Mouse (Mus musculus): Measurements from ENCODE around the gene S1pr1.
A peak's percentile ranks its signal among the peaks of the same experiment; 100 is the strongest.

S1pr1 gene

GRCm38 (mm10) chr3:115694168-115694567 lies 20.7 kb downstream of the S1pr1 start:
- TF ChIP-seq GATA4 (IDR thresholded peaks at IDR 0.05; ENCODE audit: insufficient replicate concordance, low read length), result no peak

DNA sequence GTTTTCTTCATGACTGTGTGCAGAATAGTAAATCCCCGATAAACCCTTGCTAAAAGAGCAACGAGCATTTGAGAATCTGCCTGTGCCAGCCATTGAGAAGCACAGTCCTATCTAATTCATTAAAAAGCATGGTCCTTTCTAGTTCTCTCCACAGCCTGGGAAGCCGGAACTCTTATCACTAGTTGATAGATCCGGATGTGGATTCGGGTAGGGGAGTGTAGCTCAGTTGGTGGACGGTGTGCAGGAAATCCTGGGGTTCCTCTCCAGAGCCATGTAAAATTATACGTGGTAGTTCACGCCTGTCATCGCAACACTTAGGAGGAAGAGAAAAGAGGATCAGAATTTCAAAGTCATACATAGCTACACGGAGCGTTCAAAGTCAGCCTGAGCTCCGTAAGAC lies 21.5 kb downstream of the S1pr1 start:
- no peak; the same call in 1 of the 2 replicates for TF ChIP-seq GATA4 (IDR thresholded peaks at IDR 0.05; ENCODE audit: insufficient replicate concordance, low read length)

DNA sequence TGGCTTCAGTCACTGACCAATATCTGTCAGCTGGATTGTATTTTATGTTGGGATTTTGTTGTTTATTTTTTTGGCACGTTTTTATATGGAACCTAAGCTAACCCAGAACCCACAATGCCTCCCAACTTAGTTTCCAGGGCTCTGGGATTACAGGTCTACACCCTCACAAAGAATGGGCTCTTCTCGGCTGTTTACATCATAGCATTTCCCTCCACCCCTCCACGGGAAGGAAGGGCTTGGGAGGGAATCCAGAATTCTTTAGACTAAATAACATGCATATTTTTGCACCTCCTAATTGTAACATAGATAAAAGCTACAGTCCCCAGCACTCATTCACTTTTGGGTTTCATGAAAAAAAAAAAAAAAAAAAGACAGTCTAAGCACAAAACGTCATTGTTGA lies 22.0 kb downstream of the S1pr1 start:
- no peak for TF ChIP-seq GATA4 (IDR thresholded peaks at IDR 0.05; ENCODE audit: insufficient replicate concordance, low read length)

- TF ChIP-seq GATA4 (IDR thresholded peaks at IDR 0.05; ENCODE audit: insufficient replicate concordance, low read length), result no peak
Measured at GRCm38 (mm10) chr3:115692384-115692783, 22.5 kb downstream of the S1pr1 start.

DNA sequence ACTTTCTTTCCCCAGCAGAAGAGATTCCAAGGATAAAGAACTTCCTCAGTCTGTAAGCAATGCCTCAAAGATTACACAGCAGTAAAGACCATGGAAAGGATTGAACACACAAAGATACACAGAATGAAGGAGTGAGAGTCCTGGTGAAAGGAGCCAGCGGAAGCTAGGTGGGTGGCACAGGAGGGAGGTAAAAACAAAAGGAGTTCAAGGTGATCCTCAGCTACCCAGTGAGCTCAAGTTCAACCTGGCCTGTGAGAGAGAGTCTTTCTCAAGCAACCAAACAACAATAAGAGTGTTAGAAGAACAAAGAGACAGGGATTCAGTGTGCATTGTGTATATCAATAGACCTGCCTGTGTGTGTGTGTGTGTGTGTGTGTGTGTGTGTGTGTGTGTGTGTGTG lies 25.0 kb downstream of the S1pr1 start:
- TF ChIP-seq GATA4 (IDR thresholded peaks at IDR 0.05; ENCODE audit: insufficient replicate concordance, low read length), result no peak

DNA sequence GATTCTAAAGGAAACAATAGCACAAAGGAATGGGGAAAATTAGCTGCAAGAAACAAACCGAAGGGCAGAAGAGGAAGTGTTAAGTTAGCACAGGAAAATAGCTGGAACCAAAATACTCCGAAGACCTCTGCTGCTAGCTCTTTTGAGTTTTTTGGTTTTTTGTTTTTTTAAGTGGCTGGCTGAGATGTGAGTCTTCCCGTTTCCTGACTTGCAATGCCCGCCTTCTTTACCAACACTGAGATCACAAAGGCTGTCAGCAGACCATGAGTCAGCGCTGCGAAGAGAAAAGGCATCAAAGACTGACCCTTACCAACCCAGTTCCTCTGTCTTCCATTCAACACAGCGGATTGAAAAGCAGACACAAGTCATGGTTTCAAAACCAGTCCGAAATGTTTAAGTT lies 25.5 kb downstream of the S1pr1 start:
- TF ChIP-seq GATA4 (IDR thresholded peaks at IDR 0.05; ENCODE audit: insufficient replicate concordance, low read length), result no peak

DNA sequence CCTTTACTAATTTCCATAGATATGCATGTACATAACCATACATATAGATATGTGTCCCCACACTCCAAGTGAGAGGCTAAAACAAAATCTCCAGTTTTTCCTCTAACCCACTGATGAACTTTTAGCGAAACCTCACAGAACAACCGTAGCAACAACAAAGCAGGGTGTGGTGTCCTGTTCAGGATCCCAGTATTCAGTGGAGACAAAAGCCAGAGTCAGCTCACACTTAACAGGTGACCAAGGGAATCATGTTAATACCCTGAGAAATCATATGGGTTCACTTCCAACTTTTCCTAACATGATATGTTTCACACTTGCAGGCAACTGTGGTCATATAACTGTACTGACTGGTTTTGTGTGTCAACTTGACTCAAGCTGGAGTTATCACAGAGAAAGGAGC lies 27.1 kb downstream of the S1pr1 start:
- TF ChIP-seq GATA4 (IDR thresholded peaks at IDR 0.05; ENCODE audit: insufficient replicate concordance, low read length), result no peak

GRCm38 (mm10) chr3:115682328-115683088 lies 32.4 kb downstream of the S1pr1 start:
- peak; percentile 29; the same call in 1 of the 2 replicates for TF ChIP-seq GATA4 (IDR thresholded peaks at IDR 0.05; ENCODE audit: insufficient replicate concordance, low read length)

DNA sequence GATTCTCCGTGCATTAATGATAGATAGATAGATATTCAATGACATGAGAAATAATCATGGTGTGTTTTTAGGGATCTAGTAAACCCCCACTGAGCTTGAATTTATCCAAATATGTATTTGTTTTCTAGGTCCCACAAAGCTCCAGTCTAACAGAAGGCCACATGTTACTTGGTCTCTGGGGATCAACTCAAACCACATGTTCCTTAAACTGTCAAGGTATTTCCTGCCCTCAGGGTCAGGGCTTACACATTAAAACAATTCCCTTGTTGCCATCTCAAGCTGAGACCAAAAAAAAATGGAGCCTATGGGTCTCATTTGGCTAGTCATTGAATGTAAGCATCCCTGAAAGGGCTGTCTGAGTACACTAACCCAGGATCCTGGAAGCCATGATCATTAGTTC lies 33.7 kb downstream of the S1pr1 start:
- no peak for TF ChIP-seq GATA4 (IDR thresholded peaks at IDR 0.05; ENCODE audit: insufficient replicate concordance, low read length)

DNA sequence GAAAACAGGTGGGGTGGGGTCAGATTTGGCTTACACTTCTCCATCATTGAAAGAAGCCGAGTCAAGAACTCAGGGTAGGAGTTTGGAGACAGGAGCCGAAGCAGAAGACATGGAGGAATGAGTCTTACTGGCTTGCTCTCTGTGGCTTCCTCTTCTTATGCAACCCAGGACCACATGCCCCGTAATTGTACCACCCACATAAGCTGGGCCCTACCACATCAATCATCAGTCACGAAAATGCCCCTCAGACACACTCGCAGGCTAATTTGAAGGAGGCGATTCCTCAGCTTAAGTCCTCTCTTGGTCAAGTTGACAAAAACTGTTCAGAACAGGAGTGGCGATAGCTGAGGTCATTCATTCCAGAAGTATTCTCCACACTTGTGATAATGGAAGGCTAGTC lies 35.9 kb downstream of the S1pr1 start:
- no peak for TF ChIP-seq GATA4 (IDR thresholded peaks at IDR 0.05; ENCODE audit: insufficient replicate concordance, low read length)

DNA sequence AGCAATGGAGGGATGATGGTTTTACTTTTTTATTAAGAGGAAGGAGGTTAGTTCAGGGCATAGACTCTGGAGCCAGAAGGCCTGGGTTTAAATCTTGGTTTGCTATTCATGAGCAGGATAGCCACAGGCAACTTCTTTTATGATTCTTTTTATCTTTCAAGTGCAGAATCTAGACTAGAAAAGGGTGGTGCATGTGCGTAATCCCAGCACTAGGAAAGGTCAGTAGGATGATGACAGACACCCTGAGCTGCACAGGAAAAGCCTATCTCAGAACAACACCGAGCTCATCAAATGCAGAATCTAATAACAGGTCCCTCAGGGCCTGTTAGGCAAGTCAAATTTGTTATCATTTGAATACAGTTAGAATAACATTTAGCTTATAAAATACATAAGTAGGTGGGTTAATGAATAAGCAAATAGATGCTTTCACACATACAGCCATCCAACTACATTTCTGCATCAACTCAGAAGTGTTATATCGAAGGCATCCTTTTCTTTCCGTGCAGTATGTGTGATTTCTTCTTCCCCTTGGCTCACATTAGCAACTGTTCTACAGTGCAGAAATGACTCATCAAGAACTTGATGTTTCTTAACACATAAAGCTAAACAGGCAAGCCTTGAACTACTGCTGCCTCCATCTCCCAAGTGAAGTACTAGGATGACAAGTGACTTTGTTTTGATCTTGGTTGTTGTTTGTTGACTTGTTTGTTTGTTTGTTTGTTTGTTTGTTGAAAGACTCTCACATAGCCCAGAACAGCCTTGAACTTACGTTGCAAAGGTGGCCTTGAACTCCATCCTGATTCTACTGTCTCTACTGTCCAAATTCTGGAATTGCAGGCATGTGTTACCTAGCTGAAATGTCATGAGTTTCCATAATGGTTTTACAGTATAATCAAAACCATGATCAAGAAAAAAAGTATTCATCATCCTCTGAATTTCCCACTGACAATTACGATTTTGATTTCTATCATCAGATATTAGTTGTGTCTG lies 39.0 kb downstream of the S1pr1 start:
- TF ChIP-seq GATA4 (IDR thresholded peaks at IDR 0.05; ENCODE audit: insufficient replicate concordance, low read length), result no peak

- no peak for TF ChIP-seq GATA4 (IDR thresholded peaks at IDR 0.05; ENCODE audit: insufficient replicate concordance, low read length)
Measured at GRCm38 (mm10) chr3:115674665-115675064, 40.2 kb downstream of the S1pr1 start.

DNA sequence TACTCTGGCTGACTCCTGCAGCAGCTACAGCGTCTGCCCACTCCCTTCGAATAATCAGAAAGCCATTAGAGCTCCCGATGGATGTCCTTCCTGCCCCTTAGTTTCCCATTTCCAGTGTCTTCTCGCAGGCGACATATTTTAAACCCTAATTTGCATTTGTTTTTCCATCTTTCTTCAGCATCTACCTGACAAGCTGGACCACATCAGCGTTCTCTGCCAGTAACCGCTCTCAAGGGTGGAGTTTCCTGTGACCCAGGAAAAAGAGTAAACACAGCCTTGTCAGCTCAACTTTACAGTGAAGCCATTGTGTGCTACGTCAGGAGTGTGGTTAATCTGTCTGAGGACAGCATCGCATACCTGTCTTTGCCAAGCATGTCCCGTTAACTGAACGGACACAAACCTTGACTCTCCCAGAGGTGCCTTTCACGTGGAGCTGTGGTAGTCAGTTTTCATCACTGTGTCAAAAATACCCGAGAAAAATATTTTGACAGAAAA lies 41.2 kb downstream of the S1pr1 start:
- TF ChIP-seq GATA4 (IDR thresholded peaks at IDR 0.05; ENCODE audit: insufficient replicate concordance, low read length), result no peak

DNA sequence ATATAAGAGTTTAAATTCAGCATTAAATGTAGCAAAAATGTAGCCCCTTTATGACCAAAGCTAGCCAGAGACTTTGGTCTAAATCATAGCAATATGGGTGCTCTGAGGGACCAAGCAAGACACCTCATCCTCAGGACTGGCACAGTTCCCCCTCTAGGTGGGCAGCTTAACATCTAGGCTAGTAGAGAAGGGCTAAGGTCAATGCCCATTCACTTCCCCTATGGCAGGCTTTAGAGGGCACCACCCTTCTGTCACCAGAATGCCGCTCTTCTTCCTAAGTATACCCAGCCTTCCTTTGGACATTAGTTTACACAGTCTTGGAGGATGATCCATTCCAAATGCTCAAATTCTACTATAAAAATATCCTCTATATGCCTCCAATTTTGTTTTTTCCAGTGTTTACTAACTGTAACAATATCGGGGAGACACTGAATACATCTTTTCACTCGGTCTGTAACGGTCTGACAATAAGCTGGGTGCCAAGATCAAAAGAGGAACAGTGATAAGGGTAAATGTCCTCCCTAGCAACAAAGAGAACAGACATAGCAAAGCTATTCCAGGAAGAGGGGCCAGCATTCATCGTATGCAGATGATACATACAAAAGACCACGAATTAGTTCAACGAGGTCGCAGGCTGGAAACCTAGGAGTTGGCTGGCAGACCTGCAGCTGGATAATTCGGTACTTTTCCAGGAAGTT lies 41.8 kb downstream of the S1pr1 start:
- no peak for TF ChIP-seq GATA4 (IDR thresholded peaks at IDR 0.05; ENCODE audit: insufficient replicate concordance, low read length)

GRCm38 (mm10) chr3:115669230-115669629 lies 45.6 kb downstream of the S1pr1 start:
- TF ChIP-seq GATA4 (IDR thresholded peaks at IDR 0.05; ENCODE audit: insufficient replicate concordance, low read length), result no peak

Data from liver, adult (tissue).